Mouse (Mus musculus) CH12.LX (cell line): ENCODE data around the gene Tle1.

Source experiments
- CTCF ChIP-seq, 2 experiments: IDR thresholded peaks in 1 of 2; conservative IDR thresholded peaks in 1 of 2; 2 replicates each; pipeline ENCODE4 v1.5.1; 2011 to 2012; ENCODE audit warnings: low read depth in 2 of 2, low read length in 2 of 2, improper control_type of control experiment in 1 of 2, inconsistent platforms in 1 of 2, mild to moderate bottlenecking in 1 of 2, moderate library complexity in 1 of 2
- POLR2A ChIP-seq: IDR thresholded peaks from 2 replicates; pipeline ENCODE4 v1.6.1; 2011; ENCODE audit warnings: low read depth, mild to moderate bottlenecking, improper control_type of control experiment, low read length

DNA sequence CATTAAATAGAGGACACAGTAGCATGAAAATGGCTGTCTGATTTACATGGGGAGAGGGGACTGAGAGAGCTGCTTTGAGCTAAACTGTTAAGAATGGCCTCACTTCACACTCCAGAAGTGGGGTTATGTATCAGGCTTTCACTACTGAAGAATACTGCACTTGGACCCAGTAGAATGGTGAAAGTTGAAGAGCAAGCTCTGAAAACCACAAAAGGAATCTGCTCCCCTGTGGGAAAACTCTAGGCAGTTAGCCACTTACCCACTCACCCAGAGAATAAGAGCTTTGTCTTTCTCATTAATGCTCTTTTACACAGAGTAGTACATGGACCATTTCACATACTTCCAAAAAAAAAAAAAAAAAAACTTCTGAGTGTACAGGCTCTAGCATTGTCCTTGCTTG lies 95.0 kb downstream of the Tle1 start:
- TF ChIP-seq POLR2A (no peak), CTCF (conservative IDR thresholded peaks at IDR 0.05 in 1 of 2, IDR thresholded peaks at IDR 0.05 in 1 of 2; ENCODE audit: low read depth in 2 of 2, low read length in 2 of 2) (no peak)
